Mouse (Mus musculus) gastrocnemius, adult 8-10 months (tissue): ENCODE results near the gene Ttll13. TPM values are rescaled to one million over a fixed set of nuclear protein-coding genes. Genes with fewer than 3 reads are reported as not detected.

Source experiments
- DNase-seq, 2 experiments: peaks; one replicate each; pipeline ENCODE4 v3.0.0; 2022; ENCODE audit warnings: low spot score in 2 of 2
- total RNA-seq, 4 experiments: library from RNA; stranded (reverse); gene quantifications; 2 replicates each; pipeline ENCODE4 v1.2.4; 2022

Ttll13 gene
- total RNA-seq, 4 experiments from 2014 or later = 0.20 to 0.48 TPM; not detected in 2

GRCm38 (mm10) chr7:80301522-80301921 is 55.3 kb downstream of the Ttll13 start:
- no peak for DNase-seq

GRCm38 (mm10) chr7:80307766-80308165 is 61.6 kb downstream of the Ttll13 start:
- DNase-seq = no peak

Other genes with a start within 250 kb of the Ttll13 start
- gene Zfp710, start 221.6 kb upstream of the Ttll13 start, total RNA-seq = 10 to 100 TPM; 18.5 to 37.8 (median 27.3) TPM
- 100 to 1,000 TPM; 295 to 383 (median 326) TPM for gene Idh2, start 131.0 kb upstream of the Ttll13 start, total RNA-seq
- gene Sema4b, start 59.5 kb upstream of the Ttll13 start, total RNA-seq = 1 to 10 TPM in 3 of 4 experiments, under 1 TPM in 1; 0.92 to 2.1 (median 1.5) TPM
- gene Cib1, start 13.6 kb upstream of the Ttll13 start, total RNA-seq = 1 to 10 TPM; 4.8 to 6.2 (median 5.8) TPM
- gene Gdpgp1, start 13.5 kb upstream of the Ttll13 start, total RNA-seq = 1 to 10 TPM in 1 of 4 experiments, under 1 TPM in 3; 0.56 to 1.3 (median 0.83) TPM
- 10 to 100 TPM; 22.8 to 25.3 (median 24.9) TPM for gene Ngrn, start 14.8 kb downstream of the Ttll13 start, total RNA-seq
- gene Vps33b, start 23.3 kb downstream of the Ttll13 start, total RNA-seq = 1 to 10 TPM; 2.7 to 3.6 (median 3.3) TPM
- under 1 TPM in 1 of 4 experiments, not detected in 3; 0.17 TPM for gene Prc1, start 48.1 kb downstream of the Ttll13 start, total RNA-seq
- 1 to 10 TPM; 5.6 to 7.7 (median 6.5) TPM for gene Rccd1, start 78.1 kb downstream of the Ttll13 start, total RNA-seq
- 10 to 100 TPM; 10.4 to 14.9 (median 12.0) TPM for gene Unc45a, start 94.6 kb downstream of the Ttll13 start, total RNA-seq
- 10 to 100 TPM; 22.9 to 26.1 (median 24.6) TPM for gene Hddc3, start 96.7 kb downstream of the Ttll13 start, total RNA-seq
- gene Man2a2, start 125.0 kb downstream of the Ttll13 start, total RNA-seq = 100 to 1,000 TPM; 139 to 171 (median 148) TPM
- 1 to 10 TPM; 1.7 to 2.7 (median 2.4) TPM for gene Fes, start 141.6 kb downstream of the Ttll13 start, total RNA-seq
- 10 to 100 TPM; 50.3 to 60.1 (median 56.7) TPM for gene Furin, start 159.1 kb downstream of the Ttll13 start, total RNA-seq